Mouse (Mus musculus): ENCODE measurements around the gene Dgkq. TPM values are rescaled to one million over a fixed set of nuclear protein-coding genes. Genes with fewer than 3 reads are reported as not detected.
A peak's percentile ranks its signal among the peaks of the same experiment; 100 is the strongest.

The Dgkq gene
- polyA plus RNA-seq, 2 experiments, result 12.5 to 35.3 TPM

DNA sequence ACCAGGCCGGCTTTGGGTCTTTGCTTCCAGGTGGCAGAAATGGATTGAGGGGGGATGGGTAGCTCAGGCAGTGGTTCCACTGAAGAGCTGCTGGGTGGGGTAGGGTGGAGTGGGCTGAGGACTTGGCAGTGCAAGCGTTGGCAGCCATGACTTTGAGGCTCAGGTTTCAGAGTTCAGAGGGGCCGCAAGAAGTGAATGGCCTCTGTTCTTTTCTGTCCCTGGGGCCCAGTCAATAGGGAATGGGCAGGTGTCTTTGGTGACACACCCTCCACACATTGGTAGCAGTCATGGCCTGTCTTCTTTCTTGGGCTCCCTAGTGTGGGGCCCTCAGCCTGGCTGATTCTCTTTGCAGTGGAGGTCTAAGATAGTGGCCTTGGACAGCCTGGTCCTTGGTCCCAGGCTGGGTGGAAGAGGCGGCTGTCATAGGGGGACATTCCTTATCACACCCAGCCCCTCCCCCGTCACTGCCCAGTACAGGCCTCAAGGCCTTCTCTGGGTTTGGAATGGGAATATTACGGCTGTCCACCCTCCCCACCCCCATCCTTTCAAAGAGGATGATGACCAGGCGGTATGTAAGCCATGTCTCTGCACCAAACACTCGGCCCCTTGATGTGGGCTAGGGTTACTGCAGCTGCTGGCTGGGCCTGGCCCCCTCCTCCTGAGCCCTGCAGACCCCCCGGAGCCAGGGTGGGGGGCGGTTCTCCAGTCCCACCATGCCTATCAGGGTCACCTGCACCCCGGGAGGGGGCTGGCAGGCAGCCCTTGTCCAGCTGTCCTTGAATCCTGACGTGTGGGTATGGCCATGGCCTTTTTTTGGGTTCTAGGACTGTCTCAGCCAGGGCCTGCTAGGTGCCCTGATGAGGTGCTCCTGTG is 34.5 kb upstream of the Dgkq start:
- no peak overlapping the region for H3K9ac ChIP-seq (ENCODE audit: low read depth, low read length, severe bottlenecking)
- H3K9me3 ChIP-seq (ENCODE audit: control insufficient read depth, low read length), result no peaks in the 10 kb centered on the region
- no peak overlapping the region for H3K4me2 ChIP-seq (replicated peaks; ENCODE audit: low read depth, low read length, severe bottlenecking)
- H3K27me3 ChIP-seq (ENCODE audit: control insufficient read depth, insufficient read depth, low read length), result no peaks in the 10 kb centered on the region
- no peak for TF ChIP-seq POLR2A (IDR thresholded peaks at IDR 0.05; ENCODE audit: borderline replicate concordance, extremely low read depth, insufficient read depth, insufficient read length)
- H3K4me1 ChIP-seq (ENCODE audit: control insufficient read depth, insufficient read depth, low read length), result peaks cover 29% of the 10 kb centered on the region
- WGBS, result 77% methylated on average over 12 of the region's 12 CpGs
- no peak overlapping the region for H3K4me3 ChIP-seq (replicated peaks; ENCODE audit: low read length)
- no peak for DNase-seq (ENCODE audit: low spot score)
- peak; percentile 69 for ATAC-seq (ENCODE audit: low FRiP score, low read depth)
- H3K27ac ChIP-seq (replicated peaks; ENCODE audit: low read depth, low read length), result no peak overlapping the region
- peaks cover 71% of the 10 kb centered on the region for H3K36me3 ChIP-seq (ENCODE audit: control insufficient read depth, insufficient read depth, low read length)

DNA sequence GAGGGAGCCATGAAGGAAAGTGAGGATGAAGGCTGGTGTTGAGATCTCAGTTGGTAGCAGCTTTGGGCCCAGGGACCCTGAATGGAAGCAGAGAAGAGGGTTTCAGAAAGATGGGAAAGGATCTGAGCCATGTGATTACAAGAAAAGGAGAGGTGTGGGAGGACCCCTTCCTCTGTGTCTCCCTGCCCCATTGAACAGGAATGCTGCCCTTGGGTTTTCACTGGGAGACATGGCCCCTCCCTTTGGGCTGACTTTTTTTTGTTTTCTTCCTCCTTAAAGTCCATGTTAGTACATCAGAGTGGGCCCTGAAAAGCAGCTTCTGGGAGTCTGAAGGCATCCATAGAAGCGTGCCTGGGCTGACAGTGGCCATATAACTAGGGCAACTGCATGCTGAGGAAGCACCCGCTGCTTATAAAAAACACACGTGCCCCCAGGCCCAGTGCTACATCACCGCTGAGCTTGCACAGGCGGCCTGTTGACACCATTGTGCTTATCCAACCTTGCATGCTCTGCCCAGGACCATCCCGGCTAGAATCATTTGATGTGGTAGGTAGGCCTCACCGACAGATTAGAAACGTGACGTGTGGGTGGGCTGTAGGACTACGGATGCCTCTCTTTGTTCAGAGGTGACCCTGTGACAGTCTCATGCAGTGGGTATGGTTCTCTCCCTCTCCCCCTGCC is 32.0 kb upstream of the Dgkq start:
- H3K4me1 ChIP-seq (ENCODE audit: control insufficient read depth, insufficient read depth, low read length), result peaks cover 54% of the 10 kb centered on the region
- WGBS, result 71% methylated on average over 10 of the region's 10 CpGs
- H3K9ac ChIP-seq (ENCODE audit: low read depth, low read length, severe bottlenecking), result no peak overlapping the region
- 0 out of 2 replicates have a peak overlapping the region, but pooled peaks have one; percentile 84 for H3K27ac ChIP-seq (replicated peaks; ENCODE audit: low read depth, low read length)
- ATAC-seq (ENCODE audit: low FRiP score, low read depth) (no peak), DNase-seq (ENCODE audit: low spot score) (no peak)
- no peak for TF ChIP-seq POLR2A (IDR thresholded peaks at IDR 0.05; ENCODE audit: borderline replicate concordance, extremely low read depth, insufficient read depth, insufficient read length)
- H3K36me3 ChIP-seq (ENCODE audit: control insufficient read depth, insufficient read depth, low read length), result peaks cover 54% of the 10 kb centered on the region
- H3K4me2 ChIP-seq (replicated peaks; ENCODE audit: low read depth, low read length, severe bottlenecking), result no peak overlapping the region
- H3K27me3 ChIP-seq (ENCODE audit: control insufficient read depth, insufficient read depth, low read length), result no peaks in the 10 kb centered on the region
- H3K9me3 ChIP-seq (ENCODE audit: control insufficient read depth, low read length), result no peaks in the 10 kb centered on the region
- H3K4me3 ChIP-seq (replicated peaks; ENCODE audit: low read length), result no peak overlapping the region

- ATAC-seq (ENCODE audit: low FRiP score, low read depth) (peak; percentile 41), DNase-seq (ENCODE audit: low spot score) (no peak)
- H3K4me2 ChIP-seq (replicated peaks; ENCODE audit: low read depth, low read length, severe bottlenecking), result peak overlapping the region; percentile 23; the same call in 1 of the 2 replicates
- peaks cover 43% of the 10 kb centered on the region for H3K36me3 ChIP-seq (ENCODE audit: control insufficient read depth, insufficient read depth, low read length)
- no peak for TF ChIP-seq POLR2A (IDR thresholded peaks at IDR 0.05; ENCODE audit: borderline replicate concordance, extremely low read depth, insufficient read depth, insufficient read length)
- no peaks in the 10 kb centered on the region for H3K9me3 ChIP-seq (ENCODE audit: control insufficient read depth, low read length)
- no peaks in the 10 kb centered on the region for H3K27me3 ChIP-seq (ENCODE audit: control insufficient read depth, insufficient read depth, low read length)
- WGBS, result 34% methylated on average over 3 of the region's 3 CpGs
- H3K27ac ChIP-seq (replicated peaks; ENCODE audit: low read depth, low read length), result peak overlapping the region; percentile 84
- H3K4me3 ChIP-seq (replicated peaks; ENCODE audit: low read length), result no peak overlapping the region
- 0 out of 2 replicates have a peak overlapping the region, but pooled peaks have one; percentile 25 for H3K9ac ChIP-seq (ENCODE audit: low read depth, low read length, severe bottlenecking)
- peaks cover 65% of the 10 kb centered on the region for H3K4me1 ChIP-seq (ENCODE audit: control insufficient read depth, insufficient read depth, low read length)
Measured at GRCm38 (mm10) chr5:108700346-108700745, 30.9 kb upstream of the Dgkq start.

DNA sequence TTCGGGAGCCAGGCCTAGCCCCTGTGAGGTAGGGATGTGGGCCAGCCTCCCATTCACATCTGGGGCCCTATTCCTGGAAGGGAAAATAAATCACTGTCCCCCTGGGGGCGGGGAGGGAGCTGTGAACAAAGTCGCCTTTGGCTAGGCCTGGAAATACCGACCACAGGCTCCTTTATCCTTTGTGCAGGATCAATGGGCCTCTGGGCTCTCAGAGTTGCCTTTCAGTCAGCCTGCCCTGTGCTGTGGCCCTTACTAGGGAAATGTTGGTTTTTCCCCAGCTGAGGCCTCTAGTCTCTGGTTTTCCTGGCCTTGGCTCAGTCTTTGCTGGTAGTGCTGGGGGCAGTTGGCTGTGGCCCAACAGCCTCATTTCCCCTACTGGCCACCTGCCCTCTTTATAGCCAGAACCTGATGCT is 27.9 kb upstream of the Dgkq start:
- H3K9ac ChIP-seq (ENCODE audit: low read depth, low read length, severe bottlenecking), result no peak overlapping the region; the same call in 1 of the 2 replicates
- H3K36me3 ChIP-seq (ENCODE audit: control insufficient read depth, insufficient read depth, low read length), result peaks cover 16% of the 10 kb centered on the region; the same call in 1 of the 2 replicates
- H3K4me2 ChIP-seq (replicated peaks; ENCODE audit: low read depth, low read length, severe bottlenecking), result peak overlapping the region; percentile 68; the same call in 1 of the 2 replicates
- TF ChIP-seq POLR2A (IDR thresholded peaks at IDR 0.05; ENCODE audit: borderline replicate concordance, extremely low read depth, insufficient read depth, insufficient read length), result no peak
- H3K27me3 ChIP-seq (ENCODE audit: control insufficient read depth, insufficient read depth, low read length), result no peaks in the 10 kb centered on the region
- peak; percentile 57 for DNase-seq (ENCODE audit: low spot score)
- no peak for ATAC-seq (ENCODE audit: low FRiP score, low read depth)
- WGBS, result 38% methylated on average over 4 of the region's 4 CpGs
- H3K4me1 ChIP-seq (ENCODE audit: control insufficient read depth, insufficient read depth, low read length), result peaks cover 78% of the 10 kb centered on the region
- H3K4me3 ChIP-seq (replicated peaks; ENCODE audit: low read length), result peak overlapping the region; percentile 7; the same call in 1 of the 2 replicates
- H3K27ac ChIP-seq (replicated peaks; ENCODE audit: low read depth, low read length), result peak overlapping the region; percentile 75
- H3K9me3 ChIP-seq (ENCODE audit: control insufficient read depth, low read length), result no peaks in the 10 kb centered on the region

DNA sequence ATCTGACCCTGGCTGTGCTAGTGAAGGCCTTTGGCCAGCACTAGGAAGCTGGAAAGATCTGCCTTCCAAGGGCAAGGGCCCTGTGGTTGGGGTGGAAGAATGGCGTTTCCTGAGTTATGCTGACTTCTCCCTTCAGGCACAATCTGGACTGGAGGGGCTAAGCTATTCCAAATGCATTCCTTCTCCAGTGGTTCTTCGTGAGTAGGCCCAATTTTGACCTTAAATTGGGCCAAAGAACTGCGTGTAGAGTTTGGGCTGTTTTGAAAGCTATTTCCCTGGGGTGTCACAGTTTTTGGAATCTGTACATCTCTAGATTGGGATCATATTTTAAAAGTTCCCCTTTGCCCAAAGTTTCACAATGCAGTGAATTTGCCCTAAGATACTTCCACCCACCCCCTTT is 27.1 kb upstream of the Dgkq start:
- peak overlapping the region; percentile 68 for H3K4me2 ChIP-seq (replicated peaks; ENCODE audit: low read depth, low read length, severe bottlenecking)
- ATAC-seq (ENCODE audit: low FRiP score, low read depth) (no peak), DNase-seq (ENCODE audit: low spot score) (no peak)
- peaks cover 80% of the 10 kb centered on the region for H3K4me1 ChIP-seq (ENCODE audit: control insufficient read depth, insufficient read depth, low read length)
- H3K9ac ChIP-seq (ENCODE audit: low read depth, low read length, severe bottlenecking), result no peak overlapping the region
- H3K36me3 ChIP-seq (ENCODE audit: control insufficient read depth, insufficient read depth, low read length), result 0 out of 2 replicates have a peak, but pooled peaks cover 8% of the 10 kb centered on the region
- WGBS, result 69% methylated on average over 3 of the region's 3 CpGs
- 0 out of 2 replicates have a peak overlapping the region, but pooled peaks have one; percentile 5 for H3K4me3 ChIP-seq (replicated peaks; ENCODE audit: low read length)
- no peaks in the 10 kb centered on the region for H3K9me3 ChIP-seq (ENCODE audit: control insufficient read depth, low read length)
- no peaks in the 10 kb centered on the region for H3K27me3 ChIP-seq (ENCODE audit: control insufficient read depth, insufficient read depth, low read length)
- TF ChIP-seq POLR2A (IDR thresholded peaks at IDR 0.05; ENCODE audit: borderline replicate concordance, extremely low read depth, insufficient read depth, insufficient read length), result no peak
- peak overlapping the region; percentile 75 for H3K27ac ChIP-seq (replicated peaks; ENCODE audit: low read depth, low read length)
